Mouse (Mus musculus): ENCODE measurements at regions not wholly inside any gene's neighbourhood (a gene's known extent, or its start where the extent isn't known, plus 50 kb on each side); places are given as distances from the start of the nearest gene placed in this dataset.
A peak's percentile ranks its signal among the peaks of the same experiment; 100 is the strongest.

DNA sequence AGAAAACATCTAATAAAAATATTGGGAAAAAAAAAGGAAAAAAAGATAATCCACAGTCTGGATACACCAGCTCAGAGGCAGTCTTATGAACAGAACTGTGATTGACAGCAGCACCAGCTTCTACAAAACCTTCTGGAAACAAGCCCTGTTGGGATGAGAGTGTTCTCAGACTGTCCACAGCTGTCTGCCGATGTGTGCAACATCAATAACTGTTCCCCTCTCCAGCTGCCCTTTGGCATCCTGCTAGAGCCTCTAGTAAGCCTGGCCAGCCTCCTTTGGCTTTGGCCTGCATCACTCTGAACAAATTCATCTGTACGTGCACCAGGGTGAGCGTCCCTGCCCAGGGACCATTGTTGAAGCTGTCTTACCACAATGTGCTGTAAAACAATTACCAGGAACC, 137.0 kb upstream of the Irs2 start:
- DNase-seq = no peak

GRCm38 (mm10) chr8:11140566-11140965, 132.3 kb upstream of the Irs2 start:
- no peak for DNase-seq

DNA sequence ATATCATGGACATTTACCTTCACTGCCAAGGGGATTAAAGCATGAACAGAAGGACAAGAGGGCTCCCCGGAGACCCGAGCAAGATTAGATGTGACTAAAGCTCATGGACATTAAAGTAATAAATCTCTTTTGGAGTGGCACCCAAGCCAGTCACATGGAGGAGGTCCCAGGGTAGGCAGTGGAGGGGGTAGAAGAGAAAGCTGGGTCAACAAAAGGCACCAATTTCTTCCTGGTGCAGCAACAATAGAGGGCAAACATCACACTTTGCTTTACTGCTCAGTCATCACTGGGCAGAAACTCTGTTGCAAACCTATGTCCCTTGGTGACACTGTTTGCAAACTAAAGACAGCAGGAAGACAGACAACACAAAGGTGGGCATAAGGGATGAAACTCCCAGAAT, 131.0 kb upstream of the Irs2 start:
- no peak for DNase-seq

DNA sequence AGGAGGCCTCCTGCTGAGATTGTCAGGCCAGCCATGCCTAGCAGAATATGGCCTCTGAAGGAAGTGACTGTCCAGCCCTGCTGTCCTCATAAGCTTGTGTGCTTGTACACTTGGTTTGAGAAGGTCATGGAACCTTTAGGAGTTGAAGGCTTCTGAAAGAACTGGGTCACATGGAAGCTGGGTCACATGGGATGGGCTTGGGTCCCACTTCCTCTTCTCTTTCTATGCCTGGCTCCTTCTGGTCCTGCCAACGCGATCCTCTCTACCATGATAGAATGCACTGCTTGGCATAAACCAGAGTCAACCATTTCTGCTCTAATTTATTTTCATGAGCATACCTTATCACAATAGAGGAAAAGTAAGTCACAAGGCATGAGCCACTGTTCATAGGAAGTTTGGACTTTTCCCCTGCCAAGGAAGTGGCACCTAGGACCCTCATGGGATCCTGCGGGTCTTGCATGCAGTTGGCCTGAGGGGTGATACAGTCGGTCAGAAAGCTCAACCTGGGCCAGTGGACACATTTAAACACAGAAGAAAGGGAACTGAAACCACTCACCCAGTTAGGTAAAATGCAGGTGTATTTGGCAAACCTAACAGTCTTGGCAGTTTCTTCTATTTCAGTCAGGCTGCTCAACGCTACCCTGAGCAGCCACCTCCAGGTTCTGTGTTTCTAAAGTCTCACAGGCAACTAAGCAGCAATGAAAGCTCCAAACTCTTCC, 130.2 kb upstream of the Irs2 start:
- DNase-seq = no peak

- no peak for DNase-seq
These were observed 128.3 kb upstream of the Irs2 start for GRCm38 (mm10) chr8:11136566-11136965.

DNA sequence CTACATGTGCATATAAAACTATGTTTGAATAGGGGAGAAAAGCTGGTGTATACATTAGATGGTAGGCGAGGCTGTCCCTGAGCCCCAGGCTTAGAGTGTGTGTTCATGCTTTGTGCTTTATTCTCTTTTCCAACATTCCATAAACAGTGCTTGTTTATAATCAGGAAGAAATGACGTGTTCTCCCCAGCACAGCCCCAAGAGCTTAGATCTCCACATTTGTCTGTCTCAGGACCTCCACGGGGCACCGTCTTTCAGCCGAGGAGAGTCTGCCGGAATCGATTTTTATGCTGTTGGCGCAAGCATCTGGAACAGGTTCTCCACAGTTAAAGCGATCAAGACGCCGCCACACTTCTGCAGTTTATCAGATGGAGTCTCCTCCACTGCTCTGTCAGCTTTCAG, 126.9 kb upstream of the Irs2 start:
- DNase-seq = no peak

DNA sequence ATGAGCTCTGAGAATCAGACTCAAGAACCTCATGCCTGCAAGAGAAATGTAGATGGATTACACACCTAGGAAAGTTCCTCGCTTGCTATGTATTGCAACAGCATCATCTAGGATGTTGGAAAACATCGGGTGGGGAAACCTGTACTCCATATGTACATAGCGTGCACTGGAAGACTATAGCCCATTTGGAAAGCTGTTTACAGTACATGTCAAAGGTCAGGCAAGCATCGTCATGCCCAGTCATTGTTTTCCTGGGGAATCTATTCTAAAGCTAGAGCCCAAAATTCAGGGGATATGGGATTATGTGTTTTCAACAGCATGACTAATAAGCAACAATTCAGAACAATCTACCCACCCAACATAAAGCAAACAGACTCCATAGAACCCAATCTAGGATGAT, 126.3 kb upstream of the Irs2 start:
- DNase-seq = no peak

GRCm38 (mm10) chr8:11119030-11119634, 110.9 kb upstream of the Irs2 start:
- DNase-seq = no peak

GRCm38 (mm10) chr8:11116534-11116933, 108.3 kb upstream of the Irs2 start:
- no peak for DNase-seq

DNA sequence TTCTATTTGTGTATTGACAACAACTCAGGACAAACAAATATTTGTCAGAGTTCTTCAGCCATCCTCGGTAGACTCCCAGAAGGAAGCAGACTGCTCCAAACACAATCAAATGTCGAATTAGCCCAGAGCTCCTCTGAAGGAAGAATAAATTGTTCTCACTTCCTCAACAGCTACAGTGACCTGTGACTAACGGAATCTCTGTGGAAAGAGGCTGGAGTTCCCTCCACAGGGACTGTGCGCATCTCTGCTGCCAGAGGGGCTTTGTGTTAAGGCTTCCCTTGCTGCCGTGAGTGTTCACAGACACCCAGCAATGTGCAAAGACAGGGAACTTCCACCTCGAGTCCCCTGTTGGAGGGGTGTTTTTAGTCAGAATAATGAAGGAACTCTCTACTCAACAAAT, 107.0 kb upstream of the Irs2 start:
- no peak for DNase-seq

DNA sequence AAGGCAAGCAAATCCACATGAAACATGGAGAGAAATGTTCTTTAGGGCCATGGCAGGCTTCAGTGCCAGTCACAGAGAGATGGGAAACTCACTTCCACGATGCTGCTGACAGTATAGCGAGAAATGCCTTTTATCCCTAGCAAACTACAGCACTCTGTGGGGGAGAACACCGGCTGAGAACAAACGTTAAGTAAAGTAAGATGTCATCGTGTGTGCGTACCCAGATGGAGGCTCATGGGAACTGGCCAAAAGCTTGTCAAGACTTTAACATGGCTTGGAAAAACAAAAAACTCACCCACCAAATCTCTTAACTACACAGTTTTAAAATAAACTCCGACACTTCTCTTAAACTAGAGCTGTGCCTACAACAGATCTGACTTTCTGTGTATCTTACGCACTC, 106.3 kb upstream of the Irs2 start:
- no peak for DNase-seq

DNA sequence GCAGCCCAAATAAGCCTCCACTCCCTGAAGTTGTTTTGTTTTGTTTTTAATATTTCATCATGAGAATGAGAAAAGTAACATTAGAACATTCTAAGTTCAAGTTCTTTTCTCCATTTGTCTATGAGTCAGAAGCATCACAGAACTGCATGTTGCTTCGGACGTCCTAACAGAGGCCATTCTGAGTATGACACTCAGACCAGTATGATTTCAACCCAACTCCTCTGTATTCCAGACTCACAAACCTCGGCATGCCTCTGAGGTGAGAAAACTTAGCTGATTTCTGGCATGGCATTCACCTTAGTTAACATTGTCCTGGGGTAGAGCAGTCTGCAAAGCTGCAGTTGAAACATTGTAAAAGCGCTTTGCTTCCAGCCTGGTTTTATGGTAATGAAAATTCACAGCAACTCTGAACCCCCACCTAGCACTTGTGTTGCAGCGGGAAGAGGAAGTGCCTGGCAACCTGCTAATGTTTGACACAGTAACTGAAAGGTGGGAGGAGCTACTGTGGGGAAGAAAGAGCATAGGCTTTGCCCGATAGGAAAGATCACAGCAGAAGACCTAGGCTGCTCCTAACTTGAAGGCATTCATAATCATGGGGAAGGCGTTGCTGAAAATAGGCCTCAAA, 104.8 kb upstream of the Irs2 start:
- no peak for DNase-seq

GRCm38 (mm10) chr8:11111987-11112386, 103.7 kb upstream of the Irs2 start:
- DNase-seq = no peak

DNA sequence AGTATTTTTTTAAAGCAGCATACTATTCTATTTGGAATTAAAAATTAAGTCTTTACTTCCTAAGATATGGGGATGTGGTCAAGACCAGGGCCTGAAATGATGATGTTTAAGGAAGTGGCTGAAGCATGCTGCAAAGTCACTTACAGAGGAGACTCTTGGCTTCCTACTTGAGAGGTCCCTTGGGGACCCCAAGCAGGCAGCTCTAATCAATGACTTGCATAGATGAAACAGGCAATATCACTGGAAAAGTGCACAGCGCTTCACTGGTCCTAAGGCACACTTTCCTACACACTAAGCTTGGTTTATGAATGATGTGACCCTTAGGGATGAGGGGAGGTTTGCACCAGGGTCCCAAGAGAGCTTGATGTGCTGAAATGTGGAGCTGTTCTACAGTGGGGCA, 99.2 kb upstream of the Irs2 start:
- no peak for DNase-seq

- DNase-seq = no peak
These were observed 98.8 kb upstream of the Irs2 start for GRCm38 (mm10) chr8:11107021-11107420.

- DNase-seq = no peak
These were observed 95.7 kb upstream of the Irs2 start for GRCm38 (mm10) chr8:11103745-11104607.

- DNase-seq = no peak
These were observed 92.1 kb upstream of the Irs2 start for GRCm38 (mm10) chr8:11100310-11100709.

DNA sequence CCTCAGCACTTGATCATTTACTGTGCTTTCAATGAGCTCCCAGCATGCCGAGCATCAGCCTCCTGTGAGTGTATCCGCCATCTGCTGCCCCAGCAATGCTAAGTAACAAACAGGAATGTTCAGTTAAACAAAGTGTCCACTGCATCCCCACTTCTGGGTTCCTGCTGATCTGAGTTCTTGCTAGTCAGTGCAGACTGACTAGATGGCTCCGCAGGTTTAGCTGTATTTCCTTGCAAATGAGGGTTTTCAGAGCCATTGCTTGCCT, 91.3 kb upstream of the Irs2 start:
- no peak for DNase-seq

DNA sequence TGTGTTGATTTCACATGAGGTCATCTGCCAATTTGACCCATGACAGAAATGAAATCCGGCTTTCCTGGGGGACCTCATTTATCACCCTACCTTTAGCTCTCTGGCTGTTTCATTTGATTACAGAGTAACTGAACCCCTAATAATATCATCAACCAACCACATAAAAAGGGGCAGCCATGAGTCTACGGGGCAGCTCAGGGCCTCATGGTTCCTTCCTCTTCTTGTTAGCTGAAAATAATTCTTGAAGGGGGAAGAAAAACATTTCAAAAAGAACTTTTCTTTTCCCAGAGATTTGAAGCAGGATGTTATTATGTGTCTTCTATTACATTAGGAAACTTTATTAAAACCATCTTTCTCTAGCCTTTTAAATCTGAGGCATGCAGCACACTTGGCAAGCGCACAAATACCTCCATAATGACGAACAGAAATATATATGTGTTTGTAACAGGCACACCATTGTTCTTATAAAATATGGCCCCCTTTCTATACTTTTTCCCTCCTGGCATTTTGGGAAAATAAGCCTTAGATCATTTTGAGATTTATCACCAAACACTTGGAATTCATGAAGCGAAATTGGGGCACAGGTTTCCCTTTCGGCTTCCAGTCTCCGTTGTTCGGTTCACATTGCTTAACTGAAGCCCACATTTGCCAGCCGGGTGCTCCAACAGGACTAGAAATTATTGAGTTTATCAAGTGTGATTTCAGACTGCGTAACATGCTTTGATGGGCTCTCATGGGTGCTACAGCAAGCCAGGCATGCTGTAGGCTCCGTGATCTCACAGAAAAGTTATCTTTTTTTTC, 90.7 kb upstream of the Irs2 start:
- no peak for DNase-seq

GRCm38 (mm10) chr8:11098228-11098778, 90.0 kb upstream of the Irs2 start:
- peak; percentile 56 for DNase-seq

GRCm38 (mm10) chr8:11097813-11098212, 89.6 kb upstream of the Irs2 start:
- DNase-seq = no peak

DNA sequence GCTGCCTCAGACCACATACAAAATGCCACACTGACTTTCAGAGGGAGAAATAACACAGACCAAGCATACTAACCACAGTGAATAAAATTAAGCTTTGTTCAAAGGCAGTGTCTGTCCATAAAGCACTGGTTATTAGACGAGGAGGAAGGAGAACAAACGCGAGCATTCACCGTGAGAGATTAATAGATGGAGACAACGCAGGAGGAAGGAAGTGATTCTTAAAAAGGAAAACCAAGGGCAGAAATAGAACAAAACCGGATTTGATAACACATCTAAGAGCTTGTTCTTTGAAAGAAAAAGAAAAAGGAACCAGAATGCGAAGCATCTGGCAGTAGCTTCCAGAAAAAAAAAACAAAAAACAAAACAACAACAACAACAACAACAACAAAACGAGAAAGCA, 86.3 kb upstream of the Irs2 start:
- DNase-seq = no peak

DNA sequence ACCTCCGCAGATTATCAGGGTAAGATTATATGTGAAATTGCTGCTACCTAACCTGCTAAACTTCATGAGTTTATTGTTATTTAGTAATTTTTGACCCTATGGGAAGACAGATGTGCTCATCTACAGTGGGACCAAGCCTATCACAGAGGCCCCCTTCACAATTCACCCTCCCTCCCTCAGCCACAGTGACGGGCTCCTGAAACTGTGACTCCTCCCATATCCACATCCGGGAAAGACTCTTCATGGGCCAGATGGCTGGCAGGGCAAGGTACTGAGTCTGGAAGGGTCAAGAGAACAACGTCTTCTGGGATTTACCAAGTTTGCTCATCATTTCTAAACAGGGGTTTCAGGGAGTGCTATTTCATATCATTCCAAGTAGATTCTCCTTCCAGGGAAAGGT, 84.1 kb upstream of the Irs2 start:
- DNase-seq = no peak
